Mouse (Mus musculus): ENCODE measurements at regions not wholly inside any gene's neighbourhood (a gene's known extent, or its start where the extent isn't known, plus 50 kb on each side); places are given as distances from the start of the nearest gene placed in this dataset.

- no peak overlapping the region for H3K4me2 ChIP-seq
- H3K4me1 ChIP-seq (replicated peaks) = no peaks in the 10 kb centered on the region
- H3K36me3 ChIP-seq = no peaks in the 10 kb centered on the region
- no peaks in the 10 kb centered on the region for H3K9me3 ChIP-seq (replicated peaks)
- DNase-seq (no peak), ATAC-seq (ENCODE audit: low read depth) (no peak)
- WGBS (ENCODE audit: insufficient replicate concordance) = 68% methylated on average over 7 of the region's 7 CpGs
- H3K9ac ChIP-seq = no peak overlapping the region
- H3K27me3 ChIP-seq = no peaks in the 10 kb centered on the region
- H3K4me3 ChIP-seq (replicated peaks) = no peak overlapping the region
- H3K27ac ChIP-seq = no peak overlapping the region
Observed at GRCm38 (mm10) chr8:24353842-24354241, 371.8 kb downstream of the Adam3 start.

GRCm38 (mm10) chr8:24352322-24352721 is 373.3 kb downstream of the Adam3 start:
- Histone ChIP-seq H3K36me3 (no peaks in the 10 kb centered on the region), H3K27me3 (no peaks in the 10 kb centered on the region), H3K4me3 (replicated peaks) (no peak overlapping the region), H3K4me1 (replicated peaks) (no peaks in the 10 kb centered on the region), H3K4me2 (no peak overlapping the region), H3K9ac (no peak overlapping the region), H3K27ac (no peak overlapping the region), H3K9me3 (replicated peaks) (no peaks in the 10 kb centered on the region)
- ATAC-seq (ENCODE audit: low read depth) (no peak), DNase-seq (no peak)
- WGBS (ENCODE audit: insufficient replicate concordance) = 53% methylated on average over 9 of the region's 9 CpGs

GRCm38 (mm10) chr8:24351760-24352159 is 373.9 kb downstream of the Adam3 start:
- Histone ChIP-seq H3K27me3 (no peaks in the 10 kb centered on the region), H3K27ac (no peak overlapping the region), H3K4me3 (replicated peaks) (no peak overlapping the region), H3K4me2 (no peak overlapping the region), H3K9ac (no peak overlapping the region), H3K9me3 (replicated peaks) (no peaks in the 10 kb centered on the region), H3K36me3 (no peaks in the 10 kb centered on the region), H3K4me1 (replicated peaks) (no peaks in the 10 kb centered on the region)
- ATAC-seq (ENCODE audit: low read depth) (no peak), DNase-seq (no peak)
- WGBS (ENCODE audit: insufficient replicate concordance) = 14% methylated on average over 6 of the region's 6 CpGs

- Histone ChIP-seq H3K4me3 (replicated peaks) (no peak overlapping the region), H3K4me2 (no peak overlapping the region), H3K27ac (no peak overlapping the region), H3K36me3 (no peaks in the 10 kb centered on the region), H3K4me1 (replicated peaks) (no peaks in the 10 kb centered on the region), H3K9ac (no peak overlapping the region), H3K9me3 (replicated peaks) (no peaks in the 10 kb centered on the region), H3K27me3 (no peaks in the 10 kb centered on the region)
- 58% methylated on average over 6 of the region's 6 CpGs for WGBS (ENCODE audit: insufficient replicate concordance)
- ATAC-seq (ENCODE audit: low read depth) (no peak), DNase-seq (no peak)
Observed at GRCm38 (mm10) chr8:24346390-24347113, 379.1 kb downstream of the Adam3 start.

GRCm38 (mm10) chr8:24338694-24339093 is 387.0 kb downstream of the Adam3 start:
- 75% methylated on average over 9 of the region's 9 CpGs for WGBS (ENCODE audit: insufficient replicate concordance)
- Histone ChIP-seq H3K27ac (no peak overlapping the region), H3K4me2 (no peak overlapping the region), H3K9me3 (replicated peaks) (no peaks in the 10 kb centered on the region), H3K36me3 (no peaks in the 10 kb centered on the region), H3K9ac (no peak overlapping the region), H3K27me3 (no peaks in the 10 kb centered on the region), H3K4me1 (replicated peaks) (no peaks in the 10 kb centered on the region), H3K4me3 (replicated peaks) (no peak overlapping the region)
- ATAC-seq (ENCODE audit: low read depth) = no peak
- DNase-seq = no peak

GRCm38 (mm10) chr8:24337635-24338034 is 388.0 kb downstream of the Adam3 start:
- no peaks in the 10 kb centered on the region for H3K4me1 ChIP-seq (replicated peaks)
- H3K27ac ChIP-seq = no peak overlapping the region
- H3K9ac ChIP-seq = no peak overlapping the region
- no peaks in the 10 kb centered on the region for H3K36me3 ChIP-seq
- 45% methylated on average over 6 of the region's 6 CpGs for WGBS (ENCODE audit: insufficient replicate concordance)
- H3K4me3 ChIP-seq (replicated peaks) = no peak overlapping the region
- no peak overlapping the region for H3K4me2 ChIP-seq
- no peaks in the 10 kb centered on the region for H3K27me3 ChIP-seq
- ATAC-seq (ENCODE audit: low read depth) (no peak), DNase-seq (no peak)
- H3K9me3 ChIP-seq (replicated peaks) = no peaks in the 10 kb centered on the region

GRCm38 (mm10) chr8:24335709-24336108 is 389.9 kb downstream of the Adam3 start:
- WGBS (ENCODE audit: insufficient replicate concordance) = 44% methylated on average over 5 of the region's 5 CpGs
- no peak overlapping the region for H3K4me3 ChIP-seq (replicated peaks)
- DNase-seq (no peak), ATAC-seq (ENCODE audit: low read depth) (no peak)
- H3K4me2 ChIP-seq = no peak overlapping the region
- no peaks in the 10 kb centered on the region for H3K9me3 ChIP-seq (replicated peaks)
- no peak overlapping the region for H3K27ac ChIP-seq
- H3K9ac ChIP-seq = no peak overlapping the region
- no peaks in the 10 kb centered on the region for H3K36me3 ChIP-seq
- H3K27me3 ChIP-seq = no peaks in the 10 kb centered on the region
- H3K4me1 ChIP-seq (replicated peaks) = no peaks in the 10 kb centered on the region

GRCm38 (mm10) chr8:24333705-24334104 is 391.9 kb downstream of the Adam3 start:
- DNase-seq = no peak
- no peak overlapping the region for H3K4me2 ChIP-seq
- no peak overlapping the region for H3K27ac ChIP-seq
- no peaks in the 10 kb centered on the region for H3K9me3 ChIP-seq (replicated peaks)
- no peak overlapping the region for H3K9ac ChIP-seq
- H3K4me3 ChIP-seq (replicated peaks) = no peak overlapping the region
- 58% methylated on average over 4 of the region's 4 CpGs for WGBS (ENCODE audit: insufficient replicate concordance)
- no peaks in the 10 kb centered on the region for H3K27me3 ChIP-seq
- no peaks in the 10 kb centered on the region for H3K4me1 ChIP-seq (replicated peaks)
- ATAC-seq (ENCODE audit: low read depth) = no peak
- H3K36me3 ChIP-seq = no peaks in the 10 kb centered on the region

- Histone ChIP-seq H3K36me3 (no peaks in the 10 kb centered on the region), H3K4me2 (no peak overlapping the region), H3K4me1 (replicated peaks) (no peaks in the 10 kb centered on the region), H3K27me3 (no peaks in the 10 kb centered on the region), H3K27ac (no peak overlapping the region), H3K9me3 (replicated peaks) (no peaks in the 10 kb centered on the region), H3K9ac (no peak overlapping the region), H3K4me3 (replicated peaks) (no peak overlapping the region)
- 50% methylated on average over 4 of the region's 4 CpGs for WGBS (ENCODE audit: insufficient replicate concordance)
- ATAC-seq (ENCODE audit: low read depth) (no peak), DNase-seq (no peak)
Observed at GRCm38 (mm10) chr8:24310893-24311292, 414.8 kb downstream of the Adam3 start.

GRCm38 (mm10) chr8:24294565-24294964 is 431.1 kb downstream of the Adam3 start:
- DNase-seq = no peak

GRCm38 (mm10) chr8:24287861-24288260 is 437.8 kb downstream of the Adam3 start:
- no peak for DNase-seq
- no peak for ATAC-seq (ENCODE audit: low read depth)

More at GRCm38 (mm10) chr8:24294565-24294964, 431.1 kb downstream of the Adam3 start:
- ATAC-seq (ENCODE audit: low read depth) = no peak
- no peaks in the 10 kb centered on the region for H3K4me1 ChIP-seq (replicated peaks)
- no peaks in the 10 kb centered on the region for H3K36me3 ChIP-seq
- no peaks in the 10 kb centered on the region; the same call in 1 of the 2 replicates for H3K9me3 ChIP-seq (replicated peaks)
- no peak overlapping the region for H3K4me3 ChIP-seq (replicated peaks)
- WGBS (ENCODE audit: insufficient replicate concordance) = 71% methylated on average over 1 of the region's 1 CpGs
- H3K27ac ChIP-seq = no peak overlapping the region
- no peaks in the 10 kb centered on the region for H3K27me3 ChIP-seq
- no peak overlapping the region for H3K4me2 ChIP-seq
- no peak overlapping the region for H3K9ac ChIP-seq

GRCm38 (mm10) chr8:24284966-24285365 is 440.7 kb downstream of the Adam3 start:
- ATAC-seq (ENCODE audit: low read depth) (no peak), DNase-seq (no peak)
- Histone ChIP-seq H3K9me3 (replicated peaks) (no peaks in the 10 kb centered on the region), H3K4me1 (replicated peaks) (no peaks in the 10 kb centered on the region), H3K4me2 (no peak overlapping the region), H3K4me3 (replicated peaks) (no peak overlapping the region), H3K27me3 (no peaks in the 10 kb centered on the region), H3K36me3 (no peaks in the 10 kb centered on the region), H3K27ac (no peak overlapping the region), H3K9ac (no peak overlapping the region)
- WGBS (ENCODE audit: insufficient replicate concordance) = 55% methylated on average over 2 of the region's 2 CpGs

More at GRCm38 (mm10) chr8:24287861-24288260, 437.8 kb downstream of the Adam3 start:
- Histone ChIP-seq H3K4me3 (replicated peaks) (no peak overlapping the region), H3K27ac (no peak overlapping the region), H3K4me1 (replicated peaks) (no peaks in the 10 kb centered on the region), H3K9me3 (replicated peaks) (no peaks in the 10 kb centered on the region; the same call in 1 of the 2 replicates), H3K27me3 (no peaks in the 10 kb centered on the region), H3K4me2 (no peak overlapping the region), H3K36me3 (no peaks in the 10 kb centered on the region), H3K9ac (no peak overlapping the region)
- 65% methylated on average over 6 of the region's 6 CpGs for WGBS (ENCODE audit: insufficient replicate concordance)
